Mouse (Mus musculus) inflammation-experienced regulatory T-cells, adult 6 months (primary cell): ENCODE measurements around the gene Gm20388. TPM values are rescaled to one million over a fixed set of nuclear protein-coding genes. Genes with fewer than 3 reads are reported as not detected.

Source experiments
- ATAC-seq: one replicate; pipeline ENCODE4 v1.8.0; 2017
- polyA plus RNA-seq, 3 experiments: library from polyadenylated mRNA; unstranded; fragments of 100-300 nt; shearing (Covaris generic); gene quantifications; one replicate each; pipeline ENCODE4 v1.2.1; 2017

The Gm20388 gene
- 10 to 100 TPM; 10.8 to 14.1 (median 11.8) TPM for polyA plus RNA-seq

DNA sequence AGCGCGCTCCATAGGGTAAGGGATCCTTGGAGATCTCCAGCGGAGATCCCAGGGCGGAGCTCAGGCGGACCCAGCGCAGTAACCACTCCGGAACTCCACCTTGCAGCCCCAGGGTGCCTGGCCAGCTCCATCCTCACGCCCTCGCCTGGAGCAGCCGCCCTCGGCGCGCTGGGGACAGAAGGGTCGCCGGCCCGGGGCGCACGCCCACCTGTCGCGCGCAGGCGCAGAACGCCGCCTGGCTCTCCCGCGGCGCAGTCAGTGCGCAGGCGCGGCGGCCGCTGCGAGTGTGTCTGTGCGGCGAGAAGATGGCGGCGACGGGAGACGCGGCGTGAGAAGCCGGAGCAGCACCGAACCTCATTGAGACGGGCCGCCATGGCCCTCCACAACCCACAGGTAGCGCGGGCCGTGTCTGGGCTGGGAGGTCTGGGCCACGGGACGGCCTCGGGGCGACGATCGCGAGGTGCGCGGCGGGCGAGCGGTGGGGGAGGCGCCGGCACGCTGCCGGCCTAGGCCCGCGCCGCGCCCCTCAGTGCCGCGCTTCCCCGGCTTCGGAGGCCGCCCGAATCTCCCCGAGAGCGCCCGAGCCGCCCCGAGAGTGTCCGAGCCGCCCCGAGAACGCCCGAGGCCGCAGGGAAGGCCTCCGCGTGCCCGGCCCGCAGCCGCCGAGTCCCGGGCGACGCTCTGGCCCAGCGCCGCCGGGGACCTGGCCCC, at the start of gene Gm20388:
Gm20388 (plus strand) TSS at position 295 of the 711 bp plus-strand sequence.
- peak; percentile 85 for ATAC-seq

- peak; percentile 99 for ATAC-seq
These were observed 48.8 kb upstream of the Gm20388 start, which contains the start of gene Klhl36 for GRCm38 (mm10) chr8:119861706-119862389. Klhl36 (plus strand) TSS chr8:119862266.

DNA sequence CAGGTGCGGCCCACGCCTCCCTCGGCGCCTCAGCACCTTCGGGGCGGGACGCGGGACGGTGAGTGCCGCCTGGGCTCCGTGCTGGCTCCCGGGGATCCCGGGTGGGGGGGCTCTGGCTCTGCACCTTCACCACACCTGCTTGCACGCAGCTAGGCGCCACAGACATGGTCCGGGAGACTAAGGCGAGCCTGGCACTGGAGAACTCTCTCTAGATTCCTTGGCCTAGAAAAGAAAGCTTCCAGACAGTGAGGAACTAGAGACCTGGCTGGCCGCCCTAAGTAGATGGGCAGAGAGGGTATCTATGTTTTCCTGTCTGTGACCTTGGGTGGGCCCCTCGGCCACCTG, 48.3 kb upstream of the Gm20388 start:
- ATAC-seq, result no peak

DNA sequence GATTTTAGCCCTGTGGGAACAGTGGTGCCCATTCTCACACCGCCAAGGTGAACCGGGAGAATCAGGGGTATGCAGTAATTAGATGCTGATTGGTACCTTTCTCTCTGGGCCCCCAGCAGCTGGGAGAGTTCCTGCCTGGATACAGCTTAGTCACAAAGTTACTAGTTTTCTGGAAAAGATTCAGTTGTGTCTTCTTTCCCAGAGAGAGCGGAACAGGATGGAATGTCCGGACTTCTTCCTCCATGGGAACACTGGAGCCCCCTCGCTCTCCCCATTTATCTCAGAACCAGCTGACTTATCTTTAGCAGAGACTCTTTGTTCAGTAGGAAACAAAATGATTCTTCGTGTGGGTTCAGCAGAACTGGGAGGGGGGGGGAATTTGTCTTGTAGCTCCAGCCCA, 47.9 kb upstream of the Gm20388 start:
- no peak for ATAC-seq

DNA sequence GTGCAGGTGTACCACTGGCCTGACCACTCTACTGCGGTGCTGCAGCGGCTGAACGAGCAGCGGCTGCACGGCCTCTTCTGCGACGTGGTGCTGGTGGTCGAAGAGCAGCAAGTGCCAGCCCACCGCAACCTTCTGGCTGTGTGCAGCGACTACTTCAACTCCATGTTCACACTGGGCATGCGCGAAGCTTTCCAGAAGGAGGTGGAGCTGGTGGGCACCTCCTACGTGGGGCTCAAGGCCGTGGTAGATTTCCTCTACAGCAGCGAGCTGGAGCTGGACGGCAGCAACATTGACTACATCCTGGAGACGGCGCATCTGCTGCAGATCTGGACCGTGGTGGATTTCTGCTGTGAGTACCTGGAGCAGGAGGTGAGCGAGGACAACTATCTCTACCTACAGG, 41.0 kb upstream of the Gm20388 start:
- ATAC-seq, result no peak

DNA sequence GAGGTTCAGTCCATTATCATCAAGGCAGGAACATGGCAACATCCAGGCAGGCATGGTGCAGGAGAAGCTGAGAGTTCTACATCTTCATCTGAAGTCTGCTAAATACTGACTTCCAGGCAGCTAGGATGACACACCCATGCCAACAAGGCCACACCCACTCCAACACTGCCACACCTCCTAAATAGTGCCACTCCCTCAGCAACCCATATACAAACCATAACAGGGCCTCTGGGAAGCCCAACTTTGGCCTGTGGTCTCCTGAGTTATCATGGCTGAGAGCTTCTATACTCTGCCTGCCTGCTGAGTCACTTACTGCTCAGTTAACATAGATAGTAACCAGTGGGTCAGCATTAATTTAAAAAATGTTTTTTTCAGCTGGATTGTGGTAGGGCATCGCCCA, 37.5 kb upstream of the Gm20388 start:
- no peak for ATAC-seq

GRCm38 (mm10) chr8:119881301-119881700, 29.3 kb upstream of the Gm20388 start:
- ATAC-seq, result no peak

- no peak for ATAC-seq
These were observed 28.7 kb upstream of the Gm20388 start for GRCm38 (mm10) chr8:119881917-119882316.

DNA sequence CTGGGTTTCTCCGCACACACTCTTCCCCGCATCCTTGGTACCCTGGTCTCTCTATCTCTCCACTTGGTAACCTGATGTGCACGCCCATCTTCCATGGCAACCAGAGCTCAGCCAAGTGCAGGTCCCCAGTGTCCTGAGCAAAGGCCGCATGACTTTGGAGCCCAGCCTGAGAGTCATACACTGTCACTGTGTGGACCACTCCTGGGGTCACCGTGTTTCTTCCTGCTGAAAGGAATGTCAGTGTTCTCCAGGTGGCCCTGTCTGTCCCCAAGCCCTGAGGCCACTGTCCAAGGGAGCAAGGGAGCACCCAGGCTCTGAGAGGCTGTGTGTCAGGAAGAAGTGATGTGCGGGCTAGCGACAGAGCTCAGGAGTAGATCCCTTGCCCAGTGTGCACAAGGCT, 27.4 kb upstream of the Gm20388 start:
- ATAC-seq, result no peak

- ATAC-seq, result no peak
These were observed 25.0 kb upstream of the Gm20388 start for GRCm38 (mm10) chr8:119885612-119886011.

DNA sequence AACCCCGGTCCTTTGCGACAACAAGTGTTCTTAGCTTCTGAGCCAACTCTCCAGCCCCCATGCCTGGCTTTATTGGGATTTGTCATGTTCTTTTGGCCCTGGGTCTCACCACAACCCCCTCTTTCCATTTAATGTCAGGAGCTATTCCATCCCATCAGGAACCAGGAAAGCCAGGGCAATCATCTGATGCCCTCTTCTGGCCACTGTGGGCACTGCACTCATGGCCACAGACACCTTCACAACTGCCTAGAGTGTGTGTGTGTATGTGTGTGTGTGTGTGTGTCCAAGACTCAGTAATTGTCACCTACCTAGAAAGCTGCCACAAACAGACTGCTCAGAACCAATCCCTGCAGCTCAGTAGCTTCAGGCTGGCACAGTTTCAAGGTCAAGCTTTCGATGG, 23.5 kb upstream of the Gm20388 start:
- no peak for ATAC-seq

DNA sequence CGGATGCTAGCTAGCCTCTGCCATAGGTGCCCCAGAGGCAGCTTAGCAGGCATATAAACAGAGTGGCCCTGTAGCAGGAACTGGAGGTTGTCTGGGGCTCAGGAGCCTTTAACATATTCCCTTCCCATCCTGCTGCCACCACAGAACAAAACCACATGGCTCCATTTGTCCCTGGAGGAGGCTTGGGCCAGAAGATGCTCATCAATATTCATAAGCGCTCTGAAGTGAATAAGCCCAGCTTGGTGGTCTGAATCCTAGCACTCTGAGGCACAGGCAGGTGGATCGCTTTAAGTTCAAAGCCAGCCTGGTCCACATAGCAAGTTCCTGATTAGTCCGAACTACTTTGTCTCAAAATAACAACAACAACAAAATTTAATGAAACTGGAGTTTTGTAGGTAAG, 22.6 kb upstream of the Gm20388 start:
- ATAC-seq, result no peak

DNA sequence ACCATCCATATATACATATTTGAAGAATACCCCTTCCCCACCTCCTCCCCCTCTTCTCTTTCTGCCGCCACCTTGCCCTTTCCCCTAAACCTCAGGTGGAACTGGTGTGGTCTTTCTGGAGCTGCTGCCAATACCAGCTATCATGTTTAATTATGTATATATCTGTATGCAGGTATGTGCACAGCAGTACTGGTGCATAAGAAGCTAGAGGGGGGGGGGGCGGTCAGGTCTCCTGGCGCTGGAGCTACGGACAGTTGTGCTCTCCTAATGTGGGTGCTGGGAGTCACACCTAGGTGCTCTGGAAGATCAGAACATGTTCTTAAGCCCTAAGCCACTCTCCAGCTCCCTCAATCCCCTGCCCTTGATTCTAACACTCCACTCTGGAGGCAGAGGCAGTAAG, 13.6 kb upstream of the Gm20388 start:
- no peak for ATAC-seq

DNA sequence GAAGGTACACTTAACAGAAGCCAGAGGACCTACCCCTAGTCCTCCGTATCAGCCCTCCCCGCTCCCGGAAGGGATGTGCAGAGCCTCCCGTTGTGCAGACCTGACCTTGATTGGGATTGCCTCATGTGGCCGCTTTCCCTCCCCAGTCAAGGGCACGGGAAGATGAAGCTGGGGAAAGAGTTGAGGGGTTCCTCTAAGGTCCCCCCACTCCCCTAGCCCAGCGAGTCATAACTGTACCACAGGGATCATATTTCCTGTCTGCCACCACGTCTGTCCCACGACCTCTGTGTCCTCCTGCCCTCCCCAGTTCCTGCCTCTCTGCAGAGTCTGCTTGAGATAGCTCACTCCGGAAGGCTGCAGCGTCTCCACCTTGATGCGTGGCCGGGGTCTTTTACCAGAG, 12.7 kb upstream of the Gm20388 start:
- ATAC-seq, result peak; percentile 88

DNA sequence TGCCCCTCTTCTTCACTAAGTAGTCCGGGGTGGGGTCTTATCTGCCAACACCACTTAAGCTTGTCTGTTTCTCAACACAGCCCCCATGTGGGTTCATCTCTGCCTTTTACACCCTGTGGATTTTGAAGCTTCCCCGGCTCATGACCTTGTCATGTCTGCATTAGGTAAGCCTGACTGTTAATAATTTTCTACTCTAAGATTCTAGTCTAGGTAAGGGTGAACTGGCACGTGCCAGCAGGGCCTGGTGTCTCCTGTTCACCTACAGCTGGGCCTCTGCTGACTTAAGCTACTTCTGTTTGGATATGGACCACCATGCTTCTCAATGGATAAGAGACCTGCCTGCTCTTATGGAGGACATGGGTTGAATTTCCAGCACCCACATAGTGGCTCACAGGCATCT, 9.3 kb upstream of the Gm20388 start:
- ATAC-seq, result no peak

GRCm38 (mm10) chr8:119901952-119902351, 8.7 kb upstream of the Gm20388 start:
- no peak for ATAC-seq

DNA sequence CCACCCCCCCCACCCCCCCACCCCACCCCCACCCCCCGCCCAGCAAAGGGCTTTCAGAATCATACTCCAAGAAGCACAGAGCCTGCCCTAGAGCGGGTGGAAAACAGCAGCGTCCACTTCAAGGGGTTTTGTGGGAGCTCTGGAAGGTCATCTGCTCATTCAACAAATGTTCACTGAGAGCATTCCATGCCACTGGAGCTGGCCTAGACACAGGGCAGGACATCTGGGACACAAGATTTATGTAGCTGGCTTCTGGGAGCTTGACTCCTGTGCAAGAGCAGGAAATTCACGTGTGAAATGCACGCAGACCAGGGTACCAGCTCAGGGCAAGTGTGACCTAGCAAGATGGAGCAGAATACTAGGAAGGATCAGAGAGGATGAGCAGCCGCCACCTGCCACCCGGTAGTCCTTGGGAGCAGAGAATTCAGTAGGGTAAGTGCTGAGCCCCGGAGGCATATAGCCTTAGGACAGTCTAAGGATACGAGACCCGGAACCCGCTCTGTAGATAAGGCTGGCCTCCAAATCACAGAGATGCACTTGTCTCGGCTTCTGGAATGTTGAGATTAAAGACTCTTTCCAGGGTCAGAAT, 6.2 kb upstream of the Gm20388 start:
- ATAC-seq, result no peak

DNA sequence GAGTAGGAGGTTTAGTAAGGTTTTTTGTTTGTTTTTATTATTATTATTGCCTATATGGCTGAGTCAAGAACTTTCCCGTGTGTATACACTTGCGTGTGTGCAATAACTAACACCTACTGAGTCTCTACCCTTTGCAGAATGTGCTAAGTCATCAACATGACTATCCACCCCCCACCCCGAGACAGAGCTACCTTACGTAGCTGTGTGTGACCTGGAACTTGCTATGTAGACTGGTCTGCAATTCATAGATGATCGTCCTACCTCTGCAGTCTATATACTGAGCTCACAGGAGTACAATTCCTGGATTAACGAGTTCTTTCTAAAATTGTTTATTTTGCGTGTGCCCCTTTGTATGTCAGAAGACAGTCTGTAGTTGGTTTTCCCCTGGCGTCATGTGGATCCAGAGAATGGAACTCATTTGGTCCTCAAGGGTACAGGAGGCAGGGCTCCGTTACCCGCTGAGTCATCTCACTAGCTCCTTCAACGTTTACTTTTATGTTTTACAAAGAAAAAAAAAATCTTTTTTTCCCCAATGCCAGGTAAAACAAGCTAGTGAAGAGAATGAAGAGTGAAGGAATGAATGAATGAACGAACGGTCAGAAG, 596 bp upstream of the Gm20388 start, which contains the start of gene Usp10:
Usp10 (plus strand) TSS at position 417 of the 603 bp plus-strand sequence.
- ATAC-seq, result peak; percentile 51

- no peak for ATAC-seq
These were observed 769 bp downstream of the Gm20388 start for GRCm38 (mm10) chr8:119911258-119911962.

GRCm38 (mm10) chr8:119912643-119913042, 2.0 kb downstream of the Gm20388 start:
- no peak for ATAC-seq

- ATAC-seq, result no peak
These were observed 2.5 kb downstream of the Gm20388 start for GRCm38 (mm10) chr8:119913181-119913580.

DNA sequence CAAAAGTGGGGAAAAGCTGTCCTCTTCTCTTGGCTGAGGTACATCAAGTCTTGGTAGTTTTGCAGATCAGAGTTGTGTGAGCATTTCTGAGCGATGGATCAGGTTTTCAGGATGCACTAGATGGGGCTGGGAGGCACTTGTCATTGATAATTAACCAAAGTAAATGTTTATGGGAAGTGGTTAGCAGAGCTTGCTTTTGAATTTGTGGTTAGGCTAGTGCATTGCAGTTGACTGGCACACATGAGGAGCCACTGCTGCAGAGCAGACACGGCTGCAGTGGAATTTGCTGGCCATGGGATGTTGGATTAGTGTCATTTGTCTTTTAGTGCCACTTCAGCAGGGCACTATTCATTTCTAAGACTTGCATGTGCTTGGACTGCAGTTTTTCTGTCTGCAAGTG, 3.5 kb downstream of the Gm20388 start:
- peak; percentile 41 for ATAC-seq

DNA sequence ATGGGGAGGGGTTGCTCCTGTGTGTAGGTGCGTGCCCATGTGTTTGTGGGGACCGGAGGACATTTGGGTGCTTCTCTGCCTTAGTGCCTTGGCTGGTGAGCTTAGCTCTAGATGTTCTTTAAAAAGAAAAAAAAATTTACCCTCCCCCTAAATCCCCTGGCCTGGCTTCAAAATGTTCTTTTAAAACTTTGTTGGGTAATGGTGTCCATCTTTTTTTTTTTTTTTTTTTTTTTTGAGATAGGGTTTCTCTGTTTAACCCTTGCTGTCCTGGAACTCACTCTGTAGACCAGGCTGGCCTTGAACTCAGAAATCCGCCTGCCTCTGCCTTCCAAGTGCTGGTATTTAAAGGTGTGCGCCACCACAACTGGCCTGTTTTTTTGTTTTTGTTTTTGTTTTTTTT, 4.7 kb downstream of the Gm20388 start:
- ATAC-seq, result no peak
